ENCODE assay signal across 22 mouse cellular contexts in the genomic region with DNA sequence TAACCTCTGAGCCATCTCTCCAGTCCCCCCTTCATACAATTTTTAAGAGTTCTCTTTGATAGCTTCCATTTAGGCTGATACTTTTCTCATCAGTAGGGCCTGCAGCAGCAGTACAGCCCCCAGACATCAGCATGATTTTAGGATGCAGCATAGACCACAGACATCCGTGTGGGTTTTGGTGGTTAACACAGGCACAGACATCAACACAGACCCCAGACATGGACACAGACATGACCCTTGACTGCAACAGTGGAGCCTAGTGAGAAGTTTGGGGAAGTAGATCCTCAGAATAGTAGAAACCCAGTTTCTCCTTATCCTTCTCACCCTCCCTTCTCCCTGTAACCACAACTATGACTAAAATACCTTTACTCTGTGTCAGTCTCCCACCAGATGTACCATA.
"Had no signal": no experiment of that assay in that cellular context is flagged by ENCODE, and none has a peak within 500 bp of the region (broad histone marks: within the 10 kb centered on the region; RNA-seq: fewer than 3 reads in every experiment).

No protein-coding gene starts in this region.

- DNase-seq: heart, postnatal 10 days; heart, postnatal 14 days; heart, postnatal 36 days; heart, postnatal 4 days; kidney, adult 11 months; kidney, adult 18-20 months; kidney, adult 2 months; kidney, adult 8-10 months; kidney, adult 9 months; kidney, postnatal 10 days; kidney, postnatal 14 days; kidney, postnatal 25 days; kidney, postnatal 36 days; kidney, postnatal 4 days; layer of hippocampus, adult 9-11 months; layer of hippocampus, postnatal 36 days had no signal

- ATAC-seq: hindbrain, embryonic 16.5 days; hindbrain, postnatal 0 days; inflammation-experienced regulatory T-cells, adult 6 months; intestine, embryonic 15.5 days; intestine, embryonic 16.5 days; intestine, postnatal 0 days had no signal
